Mouse (Mus musculus): ENCODE results near the gene Ap1s1. TPM values are rescaled to one million over a fixed set of nuclear protein-coding genes. Genes with fewer than 3 reads are reported as not detected.

Gene Ap1s1
- total and polyA plus RNA-seq, 2 experiments from 2014 or later = 93.0 to 94.4 TPM

DNA sequence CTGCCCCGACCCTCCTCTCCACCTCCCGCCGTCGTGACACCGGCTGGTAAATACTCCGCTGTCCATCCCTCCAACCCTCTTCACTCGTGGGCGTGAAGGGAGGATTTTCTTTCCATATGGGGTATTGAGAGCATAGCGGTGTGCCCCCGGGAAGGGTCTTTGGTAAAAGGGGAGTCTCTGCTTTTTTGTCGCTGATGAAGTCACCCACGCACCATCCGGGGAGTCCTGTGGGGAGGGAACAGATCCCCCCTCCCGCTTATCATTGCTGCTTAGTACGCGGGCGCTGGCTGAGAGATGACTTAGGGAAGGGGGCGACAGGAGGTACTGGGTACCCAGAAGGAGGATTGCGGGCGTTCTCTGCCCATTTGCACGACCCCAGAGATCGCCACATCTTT lies 15.5 kb downstream of the Ap1s1 start:
- ATAC-seq (ENCODE audit: insufficient read depth, low read depth) (no peak), DNase-seq (ENCODE audit: low spot score) (no peak)
- Histone ChIP-seq H3K36me3 (replicated peaks; ENCODE audit: control insufficient read depth, insufficient read depth, low read length) (peaks cover 7% of the 10 kb centered on the region), H3K9me3 (replicated peaks; ENCODE audit: control insufficient read depth, low read length) (no peaks in the 10 kb centered on the region), H3K27me3 (ENCODE audit: control insufficient read depth, insufficient read depth, low read length) (peaks cover 66% of the 10 kb centered on the region), H3K4me2 (ENCODE audit: low read depth, low read length) (no peak overlapping the region), H3K9ac (replicated peaks; ENCODE audit: low read depth, low read length) (no peak overlapping the region), H3K27ac (ENCODE audit: low read depth) (no peak overlapping the region), H3K4me3 (ENCODE audit: low read depth, low read length) (no peak overlapping the region), H3K4me1 (ENCODE audit: control insufficient read depth, insufficient read depth) (peaks cover 30% of the 10 kb centered on the region)
- TF ChIP-seq EP300 (IDR thresholded peaks at IDR 0.05; ENCODE audit: low read depth) (no peak), CTCF (IDR thresholded peaks at IDR 0.05; ENCODE audit: low read depth) (no peak)
- 11% methylated on average over 22 of the region's 22 CpGs for WGBS

DNA sequence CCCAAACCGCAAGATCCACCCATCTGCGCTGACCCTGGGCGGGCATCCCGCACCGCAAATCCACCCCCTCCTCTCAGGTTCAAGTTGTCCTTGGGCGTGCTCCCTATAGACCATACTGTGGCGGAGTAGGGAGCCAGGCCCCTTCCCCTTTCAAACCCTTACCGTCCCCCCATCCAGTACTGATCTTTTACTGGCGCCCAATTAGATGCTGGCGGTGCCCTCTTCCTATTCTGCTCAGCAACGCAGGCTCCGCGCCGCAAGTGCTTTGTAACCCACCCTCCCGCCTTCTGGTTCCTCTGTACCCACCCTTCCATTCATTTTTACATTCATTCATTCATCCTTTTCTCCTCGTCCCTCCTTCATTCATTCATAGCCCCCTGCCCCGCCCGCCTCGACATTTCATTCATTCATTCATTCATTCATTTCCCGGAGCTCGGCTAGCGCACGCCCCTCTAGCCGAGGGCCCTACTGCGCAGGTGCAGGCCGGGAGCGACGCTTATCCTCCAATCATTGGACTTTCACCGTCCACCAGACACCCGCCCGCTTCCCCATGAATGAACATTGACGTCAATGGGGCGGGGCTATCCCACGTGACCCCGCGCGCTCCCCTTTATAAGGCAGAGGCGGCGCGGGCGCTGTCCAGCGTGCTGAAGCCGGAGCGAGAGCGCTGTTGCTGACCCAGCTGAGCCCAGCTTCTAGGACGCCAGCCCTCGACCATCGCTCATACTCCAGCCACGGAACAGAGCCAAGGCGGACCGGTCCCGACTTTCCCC lies 16.1 kb downstream of the Ap1s1 start:
- H3K4me2 ChIP-seq (ENCODE audit: low read depth, low read length) = peak overlapping the region; percentile 49
- H3K9me3 ChIP-seq (replicated peaks; ENCODE audit: control insufficient read depth, low read length) = no peaks in the 10 kb centered on the region
- H3K9ac ChIP-seq (replicated peaks; ENCODE audit: low read depth, low read length) = no peak overlapping the region
- 2% methylated on average over 52 of the region's 52 CpGs for WGBS
- TF ChIP-seq EP300 (IDR thresholded peaks at IDR 0.05; ENCODE audit: low read depth) (no peak), CTCF (IDR thresholded peaks at IDR 0.05; ENCODE audit: low read depth) (no peak)
- peaks cover under 1% of the 10 kb centered on the region; the same call in 1 of the 2 replicates for H3K36me3 ChIP-seq (replicated peaks; ENCODE audit: control insufficient read depth, insufficient read depth, low read length)
- peak; percentile 83 for ATAC-seq (ENCODE audit: insufficient read depth, low read depth)
- H3K27me3 ChIP-seq (ENCODE audit: control insufficient read depth, insufficient read depth, low read length) = peaks cover 72% of the 10 kb centered on the region
- H3K4me3 ChIP-seq (ENCODE audit: low read depth, low read length) = peak overlapping the region; percentile 18
- H3K27ac ChIP-seq (ENCODE audit: low read depth) = no peak overlapping the region
- peaks cover 30% of the 10 kb centered on the region for H3K4me1 ChIP-seq (ENCODE audit: control insufficient read depth, insufficient read depth)
- peak; percentile 93 for DNase-seq (ENCODE audit: low spot score)

DNA sequence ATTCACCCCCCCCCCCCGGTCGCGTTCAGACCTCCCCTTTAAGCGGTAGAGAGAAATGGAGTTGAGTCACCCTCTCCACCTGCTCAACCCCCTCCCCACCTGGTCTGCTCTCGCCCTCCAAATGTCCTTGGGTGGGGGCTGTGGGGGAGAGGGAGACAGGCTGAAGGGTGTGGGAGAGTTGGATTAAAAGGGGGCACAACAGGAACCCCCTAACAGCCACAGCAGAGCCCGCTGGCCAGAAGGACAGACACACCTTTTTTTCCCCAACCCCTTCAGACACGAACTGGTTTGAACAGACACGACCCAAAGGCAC lies 16.7 kb downstream of the Ap1s1 start:
- H3K9ac ChIP-seq (replicated peaks; ENCODE audit: low read depth, low read length) = no peak overlapping the region
- H3K36me3 ChIP-seq (replicated peaks; ENCODE audit: control insufficient read depth, insufficient read depth, low read length) = no peaks in the 10 kb centered on the region
- peaks cover 30% of the 10 kb centered on the region for H3K4me1 ChIP-seq (ENCODE audit: control insufficient read depth, insufficient read depth)
- under 1% methylated on average over 8 of the region's 8 CpGs for WGBS
- peaks cover 78% of the 10 kb centered on the region for H3K27me3 ChIP-seq (ENCODE audit: control insufficient read depth, insufficient read depth, low read length)
- H3K4me3 ChIP-seq (ENCODE audit: low read depth, low read length) = no peak overlapping the region
- TF ChIP-seq EP300 (IDR thresholded peaks at IDR 0.05; ENCODE audit: low read depth) (no peak), CTCF (IDR thresholded peaks at IDR 0.05; ENCODE audit: low read depth) (no peak)
- no peak overlapping the region for H3K4me2 ChIP-seq (ENCODE audit: low read depth, low read length)
- H3K9me3 ChIP-seq (replicated peaks; ENCODE audit: control insufficient read depth, low read length) = no peaks in the 10 kb centered on the region
- ATAC-seq (ENCODE audit: insufficient read depth, low read depth) = no peak
- no peak for DNase-seq (ENCODE audit: low spot score)
- H3K27ac ChIP-seq (ENCODE audit: low read depth) = no peak overlapping the region

- Histone ChIP-seq H3K4me1 (ENCODE audit: control insufficient read depth, insufficient read depth) (peaks cover 30% of the 10 kb centered on the region), H3K9ac (replicated peaks; ENCODE audit: low read depth, low read length) (no peak overlapping the region), H3K36me3 (replicated peaks; ENCODE audit: control insufficient read depth, insufficient read depth, low read length) (no peaks in the 10 kb centered on the region), H3K9me3 (replicated peaks; ENCODE audit: control insufficient read depth, low read length) (no peaks in the 10 kb centered on the region), H3K27ac (ENCODE audit: low read depth) (no peak overlapping the region), H3K4me3 (ENCODE audit: low read depth, low read length) (no peak overlapping the region), H3K4me2 (ENCODE audit: low read depth, low read length) (no peak overlapping the region), H3K27me3 (ENCODE audit: control insufficient read depth, insufficient read depth, low read length) (peaks cover 82% of the 10 kb centered on the region)
- no peak for DNase-seq (ENCODE audit: low spot score)
- TF ChIP-seq EP300 (IDR thresholded peaks at IDR 0.05; ENCODE audit: low read depth) = no peak
- no peak for TF ChIP-seq CTCF (IDR thresholded peaks at IDR 0.05; ENCODE audit: low read depth)
- no peak for ATAC-seq (ENCODE audit: insufficient read depth, low read depth)
- under 1% methylated on average over 23 of the region's 29 CpGs for WGBS
These were observed 17.2 kb downstream of the Ap1s1 start for GRCm38 (mm10) chr5:137028561-137029272.

DNA sequence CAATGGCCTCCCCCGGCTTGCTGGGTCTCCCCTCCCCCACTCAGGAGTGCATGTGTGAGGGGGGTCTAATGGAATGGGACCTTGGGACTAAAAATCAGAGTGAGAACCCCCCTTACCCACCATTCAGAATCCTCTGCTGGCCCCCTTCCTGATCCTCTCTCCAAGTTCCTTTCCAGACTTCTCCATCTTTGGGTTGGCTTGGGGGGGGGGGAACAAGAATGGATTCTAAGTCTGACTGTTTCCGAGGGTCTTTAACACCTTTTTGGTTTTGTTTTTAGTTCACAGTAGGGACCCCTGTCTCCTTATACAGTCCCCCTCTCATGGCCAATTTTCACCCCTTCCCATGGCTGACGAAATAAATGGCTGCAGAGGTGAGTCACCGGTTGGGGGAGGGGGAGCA lies 19.8 kb downstream of the Ap1s1 start, which contains the start of gene Vgf:
TSS of gene Vgf (plus strand) at position 301 of the 400 bp plus-strand sequence.
- peaks cover 8% of the 10 kb centered on the region; the same call in 1 of the 2 replicates for H3K4me1 ChIP-seq (ENCODE audit: control insufficient read depth, insufficient read depth)
- no peak for TF ChIP-seq CTCF (IDR thresholded peaks at IDR 0.05; ENCODE audit: low read depth)
- TF ChIP-seq EP300 (IDR thresholded peaks at IDR 0.05; ENCODE audit: low read depth) = no peak
- DNase-seq (ENCODE audit: low spot score) (no peak), ATAC-seq (ENCODE audit: insufficient read depth, low read depth) (no peak)
- H3K36me3 ChIP-seq (replicated peaks; ENCODE audit: control insufficient read depth, insufficient read depth, low read length) = no peaks in the 10 kb centered on the region
- H3K9ac ChIP-seq (replicated peaks; ENCODE audit: low read depth, low read length) = no peak within 1 kb of the TSS
- 12% methylated on average over 4 of the region's 4 CpGs for WGBS
- peaks cover 74% of the 10 kb centered on the region for H3K27me3 ChIP-seq (ENCODE audit: control insufficient read depth, insufficient read depth, low read length)
- no peak within 1 kb of the TSS for H3K4me2 ChIP-seq (ENCODE audit: low read depth, low read length)
- H3K27ac ChIP-seq (ENCODE audit: low read depth) = no peak within 1 kb of the TSS
- no peaks in the 10 kb centered on the region for H3K9me3 ChIP-seq (replicated peaks; ENCODE audit: control insufficient read depth, low read length)
- H3K4me3 ChIP-seq (ENCODE audit: low read depth, low read length) = no peak within 1 kb of the TSS
